8 mouse cellular contexts compared by ENCODE assay signal in the genomic region with DNA sequence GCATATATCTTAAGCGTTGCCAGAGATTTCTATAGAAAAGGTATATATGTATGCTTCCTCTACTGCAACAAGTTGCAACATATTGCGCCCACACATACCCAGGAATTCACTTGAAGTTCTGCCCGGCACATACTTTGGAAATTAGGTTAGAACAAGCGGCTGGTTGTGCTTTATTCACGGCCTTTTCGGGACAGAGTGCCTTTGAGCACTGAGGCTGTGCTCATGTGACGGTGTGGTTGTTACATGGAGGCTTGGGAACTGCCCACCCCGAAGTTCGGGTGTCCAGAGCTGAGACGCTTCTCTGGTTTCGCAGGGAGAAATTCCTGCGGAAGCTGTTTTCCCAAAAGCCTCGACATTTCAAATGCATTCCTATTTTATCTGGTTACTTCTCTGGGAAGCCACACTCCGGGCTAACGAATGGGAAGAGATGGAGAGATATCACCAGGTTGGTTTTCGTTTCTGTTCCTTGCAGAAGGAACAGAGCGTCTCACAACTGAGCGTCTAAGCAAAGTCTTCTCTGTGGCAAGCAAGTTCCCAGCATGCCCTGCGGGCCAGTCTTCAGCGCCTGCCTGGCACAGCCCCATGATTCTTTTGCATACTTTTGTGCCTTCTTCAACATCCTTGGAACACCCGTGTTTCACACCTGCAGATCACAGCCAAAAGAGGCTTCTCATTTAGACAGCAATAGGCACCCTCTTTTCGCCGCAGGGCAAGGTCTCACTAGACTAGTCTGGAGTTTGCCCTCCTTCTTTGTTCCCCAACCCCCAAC. TPM values are rescaled to one million over a fixed set of nuclear protein-coding genes. Genes with fewer than 3 reads are reported as not detected.
DNase-seq lines count a peak whose midpoint lies in the region; ATAC-seq lines count a peak whose summit lies in the region.

No protein-coding gene starts in this region.

- WGBS in heart, embryonic 16.5 days, result 24% methylated on average over 23 of the region's 23 CpGs
- WGBS in limb, embryonic 13.5 days, result 33% methylated on average over 23 of the region's 23 CpGs
- WGBS in stomach, embryonic 14.5 days, result 39% methylated on average over 23 of the region's 23 CpGs

- peak; percentile 52; the same call in 1 of the 2 replicates for ATAC-seq in heart, embryonic 16.5 days (replicated peaks; ENCODE audit: extremely low read depth, insufficient read depth, low FRiP score)
- ATAC-seq in limb, embryonic 13.5 days (ENCODE audit: low FRiP score, low read depth), result peak; percentile 75
- no peak for ATAC-seq in stomach, embryonic 14.5 days (ENCODE audit: insufficient number of reproducible peaks, insufficient read depth, low FRiP score, low read depth)
- no peak for ATAC-seq in megakaryocyte, adult 5-6 weeks (ENCODE audit: poor library complexity, severe bottlenecking)

- DNase-seq in right cerebral cortex, adult 18-20 months, result peak; percentile 70
- DNase-seq in right cerebral cortex, postnatal 4 days, result no peak
- no peak for DNase-seq in gastrocnemius, adult 8-10 months (ENCODE audit: low spot score in 2 of 2)
- no peak for DNase-seq in cerebellum, adult 11-12 months

- peaks cover 11% of the 10 kb centered on the region for H3K4me1 ChIP-seq in heart, embryonic 16.5 days (ENCODE audit: control insufficient read depth, insufficient read depth, low read length)
- H3K4me1 ChIP-seq in limb, embryonic 13.5 days, result peaks cover 31% of the 10 kb centered on the region
- H3K4me1 ChIP-seq in stomach, embryonic 14.5 days (ENCODE audit: control insufficient read depth, insufficient read depth, low read length), result peaks cover 17% of the 10 kb centered on the region; the same call in 1 of the 2 replicates

- peak overlapping the region; percentile 64 for H3K9ac ChIP-seq in heart, embryonic 16.5 days (ENCODE audit: low read length)
- H3K9ac ChIP-seq in limb, embryonic 13.5 days, result no peak overlapping the region; the same call in 1 of the 2 replicates
- H3K9ac ChIP-seq in stomach, embryonic 14.5 days (replicated peaks; ENCODE audit: low read depth, low read length), result no peak overlapping the region

- H3K4me3 ChIP-seq in heart, embryonic 16.5 days (ENCODE audit: low read length), result peak overlapping the region; percentile 34
- peak overlapping the region; percentile 7; the same call in 1 of the 2 replicates for H3K4me3 ChIP-seq in limb, embryonic 13.5 days
- no peak overlapping the region for H3K4me3 ChIP-seq in stomach, embryonic 14.5 days (ENCODE audit: low read depth, low read length)

- no peaks in the 10 kb centered on the region for H3K27me3 ChIP-seq in heart, embryonic 16.5 days (ENCODE audit: control insufficient read depth, insufficient read depth, low read length)
- H3K27me3 ChIP-seq in limb, embryonic 13.5 days, result no peaks in the 10 kb centered on the region
- no peaks in the 10 kb centered on the region for H3K27me3 ChIP-seq in stomach, embryonic 14.5 days (ENCODE audit: control insufficient read depth, insufficient read depth, low read length)

- H3K27ac ChIP-seq in heart, embryonic 16.5 days (ENCODE audit: low read length), result peak overlapping the region; percentile 46; the same call in 1 of the 2 replicates
- H3K27ac ChIP-seq in limb, embryonic 13.5 days, result peak overlapping the region; percentile 81
- no peak overlapping the region for H3K27ac ChIP-seq in stomach, embryonic 14.5 days (ENCODE audit: low read length)

- no peaks in the 10 kb centered on the region for H3K36me3 ChIP-seq in heart, embryonic 16.5 days (ENCODE audit: control insufficient read depth, insufficient read depth)
- H3K36me3 ChIP-seq in limb, embryonic 13.5 days, result no peaks in the 10 kb centered on the region
- no peaks in the 10 kb centered on the region for H3K36me3 ChIP-seq in stomach, embryonic 14.5 days (ENCODE audit: control insufficient read depth, insufficient read depth, low read length)

- peak overlapping the region; percentile 62 for H3K4me2 ChIP-seq in heart, embryonic 16.5 days (ENCODE audit: low read depth, low read length)
- peak overlapping the region; percentile 46 for H3K4me2 ChIP-seq in limb, embryonic 13.5 days (replicated peaks)
- peak overlapping the region; percentile 21 for H3K4me2 ChIP-seq in stomach, embryonic 14.5 days (replicated peaks; ENCODE audit: low read depth, low read length)

- H3K9me3 ChIP-seq in heart, embryonic 16.5 days (replicated peaks; ENCODE audit: control insufficient read depth, low read length), result peaks cover 4% of the 10 kb centered on the region; the same call in 1 of the 2 replicates
- H3K9me3 ChIP-seq in limb, embryonic 13.5 days, result peaks cover 7% of the 10 kb centered on the region
- 0 out of 2 replicates have a peak, but pooled peaks cover 3% of the 10 kb centered on the region for H3K9me3 ChIP-seq in stomach, embryonic 14.5 days (ENCODE audit: control insufficient read depth, low read depth, low read length)

RNA-seq across cellular contexts. Expression of gene Alox5ap, which starts 48.5 kb away (rescaled TPM):
- 9.0 and 11.9 TPM in 2 replicates for polyA plus RNA-seq in heart, embryonic 16.5 days (2015; fragmentation: Nextera tagmentation; extraction: Ambion mirVana)
- polyA plus RNA-seq in limb, embryonic 13.5 days (2015; fragmentation: Nextera tagmentation; extraction: Ambion mirVana), result 12.6 and 13.1 TPM in 2 replicates
- polyA plus RNA-seq in stomach, embryonic 14.5 days (2014; fragmentation: Nextera tagmentation; extraction: Ambion mirVana), result 11.2 and 11.6 TPM in 2 replicates
- 1,517 and 1,767 TPM in 2 replicates for total RNA-seq in megakaryocyte, adult 5-6 weeks (2015)
- 1,236 and 1,298 TPM in 2 replicates for total RNA-seq in megakaryocyte, adult 5-6 weeks (2017)
- total RNA-seq in gastrocnemius, adult 8-10 months (2022), result 1 to 10 TPM; 2.2 to 4.3 (median 2.8) TPM

Comparison
In these comparisons a context has a peak if more than half of its experiments do, and no peak if none do; other contexts are left out.
1. ATAC-seq: peak in heart, embryonic 16.5 days (single experiment) and limb, embryonic 13.5 days (single experiment); none in stomach, embryonic 14.5 days (single experiment) and megakaryocyte, adult 5-6 weeks (single experiment).
2. Peak in every context shown above with its lines, with median percentiles within 50 percentile points of each other: H3K4me2 ChIP-seq.